Mouse (Mus musculus) lung, adult 2 months (tissue): ENCODE data around the gene Ppm1l. TPM values are rescaled to one million over a fixed set of nuclear protein-coding genes. Genes with fewer than 3 reads are reported as not detected.

Experiments
- DNase-seq: peaks from one replicate; pipeline ENCODE4 v3.0.0; 2022
- H3K4me1 ChIP-seq: fragments of 200-500 bp; 2 replicates; pipeline ENCODE4 v1.6.1; 2011; ENCODE audit warnings: low read length; ENCODE audit not compliant: control insufficient read depth, insufficient read depth
- H3K4me3 ChIP-seq: fragments of 200-500 bp; replicated peaks from 2 replicates; pipeline ENCODE3; 2011; ENCODE audit warnings: low read depth, mild to moderate bottlenecking, control low read depth, low read length; ENCODE audit errors: extremely low read depth
- CTCF ChIP-seq: fragments of 200-500 bp; IDR thresholded peaks from 2 replicates; pipeline ENCODE4 v1.5.1; 2011; ENCODE audit warnings: mild to moderate bottlenecking, low read length, control low read depth; ENCODE audit not compliant: insufficient read depth
- POLR2A ChIP-seq: fragments of 200-500 bp; IDR thresholded peaks from 2 replicates; pipeline ENCODE4 v1.6.1; 2011; ENCODE audit warnings: low read depth, mild to moderate bottlenecking, control low read depth, low read length, borderline replicate concordance; ENCODE audit errors: extremely low read depth
- WGBS: fragments of 180-500 bp; shearing (Covaris S2); methylation state at CpG from one replicate; pipeline ENCODE4 v1.1.7; 2018; 5-methylcytosine and 5-hydroxymethylcytosine counted together
- polyA plus RNA-seq: library from polyadenylated mRNA; depleted of rRNA; stranded (reverse); fragments of >200 nt; gene quantifications from 2 replicates; pipeline ENCODE4 v1.2.3, GENCODE M21; 2012

Ppm1l gene
- polyA plus RNA-seq, 1 experiment: 5.2 TPM

DNA sequence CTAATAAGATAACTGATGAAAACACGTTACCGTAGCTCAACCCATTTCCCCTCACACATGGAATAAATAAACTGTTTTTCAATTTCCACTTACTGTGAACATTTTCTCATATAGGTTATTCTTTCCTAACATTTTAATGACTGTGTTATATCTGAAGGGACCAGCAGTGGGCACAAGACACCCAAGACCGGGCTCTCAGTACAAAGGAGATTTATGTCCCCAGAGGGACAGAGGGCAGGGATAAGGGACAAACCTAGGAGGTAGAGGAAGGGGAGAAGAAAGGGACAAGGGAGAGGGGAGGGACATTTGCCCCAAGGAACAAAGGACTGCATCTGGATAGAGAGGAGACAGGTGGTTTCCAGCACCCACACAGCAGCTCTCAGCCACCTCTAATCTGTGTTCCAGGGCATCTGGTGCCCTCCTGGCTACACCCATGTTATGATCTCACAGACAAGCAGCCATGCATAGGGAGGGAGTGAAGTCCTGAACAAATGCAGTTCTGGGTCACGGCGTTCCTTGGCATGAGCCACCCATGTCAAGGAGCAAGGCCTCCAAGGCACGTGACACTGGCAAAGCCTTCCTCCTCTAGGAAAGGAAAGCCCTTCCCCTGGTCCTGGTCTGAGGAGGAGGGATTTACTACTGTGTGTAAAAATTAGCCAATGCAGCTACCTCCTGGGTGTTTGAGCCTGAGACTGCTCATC lies 174.5 kb downstream of the Ppm1l start:
- peak; percentile 12 for DNase-seq
- TF ChIP-seq POLR2A (no peak), CTCF (no peak)
- Histone ChIP-seq H3K4me3 (no peak overlapping the region), H3K4me1 (no peaks in the 10 kb centered on the region; the same call in 1 of the 2 replicates)
- 81% methylated on average over 6 of the region's 6 CpGs for WGBS

DNA sequence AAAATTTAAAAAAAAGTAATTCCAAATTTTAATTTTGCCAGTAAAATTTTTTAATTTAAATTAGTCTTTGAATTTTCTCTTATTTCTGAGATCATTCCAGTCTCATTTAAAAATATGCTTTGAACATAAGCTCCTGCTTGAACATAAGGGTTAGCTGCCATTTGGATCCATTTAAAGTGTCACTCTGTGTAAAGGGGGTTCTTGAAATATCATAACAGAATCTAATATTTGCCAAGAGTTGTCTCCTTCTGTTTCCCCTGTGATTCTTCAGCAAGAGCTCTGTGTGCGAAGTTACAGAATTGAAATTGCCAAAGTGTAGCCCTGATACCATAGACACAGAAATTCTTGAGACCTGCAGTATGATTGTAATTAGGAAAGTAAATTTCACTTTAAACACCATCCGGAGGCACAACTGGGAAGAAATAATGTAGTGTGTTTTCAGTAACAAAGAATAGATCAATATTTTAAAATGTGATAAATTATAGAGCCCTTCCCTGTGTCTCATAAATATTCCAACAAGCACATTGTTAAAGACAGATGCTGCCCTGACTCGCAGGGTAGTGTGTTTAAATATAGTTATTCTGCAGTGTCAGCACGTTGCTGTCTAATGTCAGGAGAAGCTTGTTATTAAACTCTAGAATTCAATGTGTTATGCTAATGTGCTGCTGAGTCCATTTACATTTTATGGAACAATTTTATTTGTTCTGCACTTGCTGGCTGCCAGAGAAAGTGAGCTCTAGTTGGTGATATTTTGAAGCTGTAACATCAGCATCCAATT lies 177.8 kb downstream of the Ppm1l start:
- no peak for TF ChIP-seq POLR2A
- TF ChIP-seq CTCF: no peak
- WGBS: 74% methylated on average over 4 of the region's 4 CpGs
- Histone ChIP-seq H3K4me3 (no peak overlapping the region), H3K4me1 (no peaks in the 10 kb centered on the region; the same call in 1 of the 2 replicates)
- no peak for DNase-seq

DNA sequence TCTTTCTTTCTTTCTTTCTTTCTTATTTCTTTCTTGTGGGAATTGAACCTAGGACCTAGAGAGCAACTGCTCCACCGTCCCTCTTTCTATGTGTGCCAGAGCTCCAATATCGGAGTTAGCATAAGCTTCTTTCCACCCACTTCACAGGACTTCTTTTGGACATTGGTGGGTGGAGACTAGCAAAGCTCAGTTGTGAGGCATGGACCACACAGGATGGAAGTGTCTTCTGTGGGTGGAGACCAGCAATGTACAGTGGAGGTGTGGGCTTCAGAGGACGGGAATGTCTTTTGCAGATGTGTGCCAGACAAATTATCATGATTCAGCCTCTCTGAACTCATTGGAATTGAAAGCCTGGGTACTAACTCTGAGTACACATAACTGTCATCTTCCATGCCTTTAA lies 180.5 kb downstream of the Ppm1l start:
- 72% methylated on average over 3 of the region's 3 CpGs for WGBS
- no peak for TF ChIP-seq CTCF
- TF ChIP-seq POLR2A: no peak
- Histone ChIP-seq H3K4me3 (no peak overlapping the region), H3K4me1 (no peaks in the 10 kb centered on the region)
- no peak for DNase-seq

DNA sequence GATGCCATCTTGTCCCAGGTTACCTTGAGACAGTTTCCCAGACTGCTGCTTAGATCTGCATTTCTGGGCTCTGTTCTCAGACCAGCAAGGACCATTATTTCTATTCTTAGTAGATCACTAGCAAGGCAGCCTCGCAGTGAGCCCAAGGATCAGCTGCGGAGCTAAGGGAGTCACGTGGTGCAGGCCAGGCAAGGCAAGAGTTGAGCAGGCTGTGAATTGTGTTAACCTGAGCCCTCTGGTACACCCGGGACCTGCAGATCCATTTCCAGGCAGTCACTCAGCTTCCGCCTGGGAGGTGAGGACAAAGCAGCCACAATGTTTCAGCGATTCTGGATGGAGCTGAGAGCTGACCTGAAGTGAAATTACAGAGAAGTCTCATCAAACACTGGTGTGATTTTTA lies 185.3 kb downstream of the Ppm1l start:
- H3K4me3 ChIP-seq: no peak overlapping the region
- 48% methylated on average over 6 of the region's 6 CpGs for WGBS
- no peak for DNase-seq
- TF ChIP-seq POLR2A (no peak), CTCF (no peak)
- H3K4me1 ChIP-seq: no peaks in the 10 kb centered on the region

DNA sequence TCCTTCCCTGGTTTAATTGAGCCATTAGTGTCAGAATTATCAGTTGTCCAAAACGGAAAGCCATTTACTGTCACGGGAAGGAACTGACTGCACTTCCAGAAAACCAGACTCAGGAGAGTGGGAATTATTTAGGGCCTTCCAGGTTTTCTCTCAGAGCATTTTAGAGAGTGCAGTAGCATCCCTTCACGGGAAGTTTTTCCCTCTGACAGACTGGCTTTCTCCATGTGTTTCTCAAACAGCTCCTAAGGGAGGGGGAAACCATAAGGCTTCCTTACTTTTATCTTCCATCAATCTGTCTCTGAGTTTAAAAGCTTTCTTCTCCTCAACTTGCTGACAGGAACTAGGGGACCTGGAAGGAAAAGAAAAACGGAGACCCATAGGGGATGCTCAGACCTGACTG lies 185.9 kb downstream of the Ppm1l start:
- WGBS: 49% methylated on average over 4 of the region's 4 CpGs
- no peak for DNase-seq
- Histone ChIP-seq H3K4me1 (no peaks in the 10 kb centered on the region), H3K4me3 (no peak overlapping the region)
- no peak for TF ChIP-seq CTCF
- no peak for TF ChIP-seq POLR2A

DNA sequence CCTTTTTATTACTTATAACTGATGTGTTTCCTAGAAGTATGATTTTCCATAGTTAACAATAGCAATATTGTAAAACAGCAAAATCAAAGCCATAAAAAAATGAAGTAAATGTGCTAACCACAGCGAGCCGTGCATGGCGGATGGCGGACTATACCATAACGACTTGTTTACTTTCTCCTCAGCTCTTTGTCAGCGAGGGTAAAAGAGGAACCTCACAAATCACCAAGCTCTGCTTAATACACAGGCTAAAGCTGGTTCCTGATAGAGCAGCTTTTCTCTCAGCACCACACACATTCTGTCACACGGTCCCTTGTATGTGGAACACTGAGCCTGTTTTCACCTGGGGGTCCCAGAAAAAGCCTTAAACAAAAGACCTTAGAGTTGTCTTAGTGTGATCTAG lies 188.4 kb downstream of the Ppm1l start:
- TF ChIP-seq POLR2A (no peak), CTCF (no peak)
- DNase-seq: no peak
- no peaks in the 10 kb centered on the region for H3K4me1 ChIP-seq
- H3K4me3 ChIP-seq: no peak overlapping the region
- 66% methylated on average over 7 of the region's 7 CpGs for WGBS

DNA sequence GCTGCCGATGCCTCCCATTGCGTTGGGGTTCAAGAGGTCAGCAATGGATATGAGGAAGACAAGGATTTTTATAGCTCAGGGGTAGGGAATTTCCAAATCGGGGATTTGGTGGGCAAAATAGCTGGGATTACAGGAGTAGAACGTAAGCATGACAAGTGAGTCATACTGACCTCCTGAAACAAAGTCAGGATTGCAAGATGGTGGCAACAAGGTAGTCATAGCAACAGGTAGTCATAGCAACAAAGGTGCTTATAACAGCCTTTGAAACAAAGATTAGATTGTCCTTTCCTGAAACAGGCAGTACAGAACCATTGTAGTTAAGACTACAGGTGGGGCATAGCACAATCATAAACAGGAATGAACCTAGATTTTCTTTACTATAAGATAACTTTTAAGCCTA lies 189.7 kb downstream of the Ppm1l start:
- 84% methylated on average over 4 of the region's 4 CpGs for WGBS
- DNase-seq: no peak
- Histone ChIP-seq H3K4me3 (no peak overlapping the region), H3K4me1 (no peaks in the 10 kb centered on the region)
- TF ChIP-seq POLR2A (no peak), CTCF (no peak)

DNA sequence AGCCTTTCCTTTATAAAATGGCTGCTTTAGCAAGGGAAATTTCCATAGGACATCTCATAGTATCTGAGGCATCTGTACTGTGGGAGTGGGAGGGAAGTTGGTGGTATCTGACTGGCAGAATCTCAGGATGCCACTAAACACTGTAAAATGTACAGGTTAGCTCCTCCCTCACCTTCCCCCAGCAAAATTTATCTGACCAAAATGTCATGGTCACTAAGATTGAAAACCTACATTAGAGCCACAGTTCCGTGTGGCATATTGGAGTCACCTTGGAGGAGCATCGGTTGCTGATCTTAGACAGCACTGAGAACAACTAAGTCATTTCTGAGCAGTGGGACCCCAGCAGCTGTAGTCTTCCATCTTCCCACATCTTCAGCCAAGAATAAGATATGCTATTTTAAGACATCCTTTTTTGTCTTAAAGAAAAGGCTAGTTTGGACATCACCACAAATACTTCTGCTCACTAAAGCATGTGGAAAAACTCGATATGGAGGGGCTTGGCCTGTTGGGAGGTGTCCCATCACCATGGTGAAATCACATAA lies 192.8 kb downstream of the Ppm1l start:
- TF ChIP-seq POLR2A: no peak
- TF ChIP-seq CTCF: no peak
- no peak for DNase-seq
- 72% methylated on average over 3 of the region's 3 CpGs for WGBS
- Histone ChIP-seq H3K4me1 (no peaks in the 10 kb centered on the region), H3K4me3 (no peak overlapping the region)

DNA sequence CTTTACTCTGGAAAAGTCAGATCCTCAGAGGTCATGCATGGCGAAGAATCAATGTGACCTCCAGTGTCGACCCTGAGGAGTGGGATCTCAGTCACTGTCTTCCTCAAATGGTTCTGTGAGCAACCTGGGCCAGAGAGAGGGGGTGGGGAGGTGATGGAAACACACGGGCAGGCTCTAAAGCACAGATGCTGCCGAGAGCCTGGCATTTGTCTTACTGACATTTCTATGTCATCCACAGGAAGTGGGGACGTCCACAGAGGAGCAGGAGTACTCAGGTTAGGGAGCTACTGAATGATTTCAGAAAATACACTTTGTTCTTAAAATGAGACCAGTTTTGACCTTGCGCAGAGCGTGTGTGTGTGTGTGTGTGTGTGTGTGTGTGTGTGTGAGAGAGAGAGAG lies 195.2 kb downstream of the Ppm1l start:
- DNase-seq: no peak
- TF ChIP-seq POLR2A: no peak
- no peak for TF ChIP-seq CTCF
- H3K4me3 ChIP-seq: no peak overlapping the region
- no peaks in the 10 kb centered on the region for H3K4me1 ChIP-seq
- 48% methylated on average over 7 of the region's 7 CpGs for WGBS

DNA sequence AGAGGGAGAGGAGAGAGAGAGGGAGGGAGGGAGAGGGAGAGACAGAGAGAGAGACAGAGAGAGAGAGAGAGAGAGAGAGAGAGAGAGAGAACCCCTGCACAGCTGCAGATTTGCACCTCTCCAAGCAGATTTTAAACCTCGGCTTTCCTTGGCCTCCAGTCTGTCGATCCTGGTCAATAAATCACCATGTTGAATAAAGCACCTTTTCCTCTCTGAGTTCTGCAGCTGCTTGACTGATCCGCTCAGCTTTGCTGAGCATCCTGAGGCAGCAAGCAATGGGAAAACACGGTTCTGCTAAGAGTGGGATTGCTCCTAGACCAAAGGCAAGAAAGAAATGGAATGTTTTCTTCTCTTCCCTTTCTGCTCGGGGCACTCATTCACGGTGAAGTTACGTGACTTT lies 195.7 kb downstream of the Ppm1l start:
- TF ChIP-seq POLR2A (no peak), CTCF (no peak)
- Histone ChIP-seq H3K4me3 (no peak overlapping the region), H3K4me1 (no peaks in the 10 kb centered on the region)
- 49% methylated on average over 7 of the region's 7 CpGs for WGBS
- DNase-seq: no peak

DNA sequence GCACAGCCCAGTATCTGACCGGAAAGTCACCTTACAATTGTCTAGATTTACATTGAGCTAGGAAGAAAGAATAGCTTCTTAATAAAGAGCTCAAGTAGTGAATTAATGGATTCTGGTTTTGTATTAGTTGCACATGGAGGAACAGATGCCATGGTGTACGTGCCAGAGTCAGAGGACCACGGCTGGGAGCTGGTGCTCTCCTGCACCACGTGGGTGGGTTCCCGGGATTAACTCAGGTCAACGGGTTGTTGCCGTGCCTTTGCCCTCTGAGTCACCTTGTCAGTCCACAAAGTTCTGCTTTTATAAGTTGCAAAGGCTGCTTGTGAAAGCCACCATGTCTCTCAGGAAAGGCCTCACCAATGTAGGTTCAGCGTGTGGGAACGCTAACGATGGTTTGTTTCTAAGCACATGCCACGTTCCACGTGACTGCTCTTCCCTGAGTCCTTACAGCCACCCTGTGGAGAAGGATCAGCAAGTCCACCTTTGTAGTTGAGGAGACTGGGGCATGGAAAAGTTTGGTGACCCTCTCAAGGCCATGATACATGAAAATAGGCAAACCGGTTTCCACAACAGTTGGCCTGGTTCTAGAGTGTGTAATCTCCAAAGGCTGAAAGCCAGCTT lies 199.2 kb downstream of the Ppm1l start:
- no peak for DNase-seq
- 71% methylated on average over 13 of the region's 13 CpGs for WGBS
- H3K4me3 ChIP-seq: no peak overlapping the region
- H3K4me1 ChIP-seq: no peaks in the 10 kb centered on the region
- TF ChIP-seq POLR2A (no peak), CTCF (no peak)
